Mouse (Mus musculus): Measurements from ENCODE around the gene Ank2.

DNA sequence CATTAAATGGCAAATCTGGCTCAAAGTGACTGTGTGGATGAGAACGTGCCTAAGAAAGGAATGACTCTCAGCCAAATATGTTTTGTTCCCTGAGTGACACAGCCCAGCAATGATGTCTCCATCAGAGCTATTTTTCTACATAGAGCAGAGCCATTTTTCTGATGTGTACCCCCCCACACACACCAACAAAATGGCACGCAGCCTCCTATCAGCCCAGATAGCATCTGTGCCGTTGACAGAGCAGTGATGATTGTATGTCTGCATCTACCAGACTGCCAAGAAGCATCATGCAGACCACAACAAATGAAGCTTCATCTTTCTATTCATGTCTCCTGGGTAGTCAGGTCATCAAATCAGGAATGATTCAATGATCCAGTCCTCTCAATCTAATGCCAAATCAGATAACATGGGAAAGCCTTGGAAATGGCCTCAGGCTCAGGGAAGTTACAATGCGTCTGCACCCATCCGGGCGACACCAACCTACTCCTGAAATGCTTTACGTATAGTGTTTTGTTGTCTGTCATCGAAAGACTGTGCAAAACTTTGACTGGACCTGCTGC is 122.2 kb downstream of the Ank2 start:
- no peak for TF ChIP-seq POLR2A (IDR thresholded peaks at IDR 0.05; ENCODE audit: extremely low read depth, insufficient read depth, low read length)
- no peak for TF ChIP-seq CTCF (IDR thresholded peaks at IDR 0.05; ENCODE audit: low read depth, low read length)

All from liver, adult 2 months (tissue).